Mouse (Mus musculus): Measurements from ENCODE around the gene Marc2. TPM values are rescaled to one million over a fixed set of nuclear protein-coding genes. Genes with fewer than 3 reads are reported as not detected.

Gene Marc2
- polyA plus RNA-seq, 1 experiment, result 56.9 TPM

DNA sequence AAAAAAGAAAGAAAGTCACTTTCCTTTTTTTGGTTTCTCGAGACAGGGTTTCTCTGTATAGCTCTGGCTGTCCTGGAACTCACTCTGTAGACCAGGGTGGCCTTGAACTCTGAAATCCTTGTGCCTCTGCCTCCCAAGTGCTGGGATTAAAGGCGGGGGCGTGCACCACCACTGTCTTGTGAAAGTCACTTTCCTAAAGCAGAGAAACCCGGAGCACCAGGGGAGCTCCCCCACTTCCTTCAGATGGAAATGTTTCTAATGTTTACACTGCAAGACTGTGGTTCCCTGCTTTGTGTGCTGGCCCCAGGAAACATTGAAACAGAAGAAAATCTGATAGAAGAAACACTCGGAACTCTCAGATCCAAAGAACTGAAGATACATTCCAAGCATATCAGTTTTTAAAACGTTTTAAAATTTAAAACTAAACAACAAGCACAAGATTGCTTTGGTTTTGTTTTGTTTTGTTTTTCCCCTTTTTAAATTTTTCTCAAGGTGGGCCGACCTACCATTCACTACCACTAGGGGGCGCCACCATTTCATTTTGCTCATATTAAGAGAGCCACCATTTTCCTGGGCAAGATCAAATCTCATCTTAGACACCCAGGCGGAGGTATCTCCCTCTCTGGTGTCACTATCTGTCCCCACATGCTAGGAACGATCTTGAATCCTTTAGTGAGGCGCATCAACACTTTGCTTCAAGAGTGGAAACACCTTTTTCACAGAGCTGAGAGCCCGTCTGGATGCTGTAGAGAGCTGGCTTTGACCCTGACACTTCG lies 59.7 kb downstream of the Marc2 start:
- H3K4me3 ChIP-seq (ENCODE audit: insufficient read depth, poor library complexity, severe bottlenecking), result no peak overlapping the region
- H3ac ChIP-seq (ENCODE audit: control insufficient read depth, insufficient read length, low read depth), result no peak overlapping the region
- TF ChIP-seq MAX (IDR thresholded peaks at IDR 0.05) (no peak), CTCF (IDR thresholded peaks at IDR 0.05; ENCODE audit: control insufficient read depth, insufficient read depth, insufficient read length) (no peak), USF1 (IDR thresholded peaks at IDR 0.05; ENCODE audit: low read depth) (no peak), FOSL1 (IDR thresholded peaks at IDR 0.05; ENCODE audit: insufficient read depth, low read length, poor library complexity, severe bottlenecking) (no peak), CEBPB (IDR thresholded peaks at IDR 0.05; ENCODE audit: low read depth) (no peak), MYOD1 (IDR thresholded peaks at IDR 0.05; ENCODE audit: control insufficient read depth, insufficient read length, low read depth) (no peak), MYOG (IDR thresholded peaks at IDR 0.05; ENCODE audit: control insufficient read depth, extremely low read depth, insufficient read length) (no peak)
- no peaks in the 10 kb centered on the region for H3K36me3 ChIP-seq (ENCODE audit: control insufficient read depth, insufficient read depth)
- no peaks in the 10 kb centered on the region for H3K27me3 ChIP-seq (ENCODE audit: control insufficient read depth, insufficient read depth, insufficient read length)
- no peaks in the 10 kb centered on the region for H3K79me3 ChIP-seq (ENCODE audit: low read depth)
- H3K79me2 ChIP-seq (ENCODE audit: control insufficient read depth, insufficient read depth), result no peaks in the 10 kb centered on the region

DNA sequence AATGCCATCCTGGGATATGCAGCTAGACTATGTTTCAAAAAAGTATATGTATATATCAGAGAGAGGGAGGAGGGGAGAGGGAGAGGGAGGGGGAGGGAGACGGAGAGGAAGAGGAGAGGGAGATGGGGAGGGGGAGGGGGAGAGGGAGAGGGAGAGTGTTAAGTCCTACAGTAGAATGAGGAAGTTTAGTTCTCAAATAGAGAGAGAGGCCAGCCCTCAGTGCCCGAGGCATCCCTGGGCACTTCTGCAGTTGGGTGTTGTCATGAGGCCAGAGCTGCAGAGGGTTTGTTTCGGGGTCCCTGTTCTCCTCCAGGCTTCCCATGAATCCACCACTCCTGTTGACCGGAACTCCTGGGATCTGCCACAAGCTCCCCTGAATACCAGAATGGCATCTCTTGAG lies 62.6 kb downstream of the Marc2 start:
- Histone ChIP-seq H3K36me3 (ENCODE audit: control insufficient read depth, insufficient read depth) (no peaks in the 10 kb centered on the region), H3ac (ENCODE audit: control insufficient read depth, insufficient read length, low read depth) (no peak overlapping the region), H3K79me2 (ENCODE audit: control insufficient read depth, insufficient read depth) (no peaks in the 10 kb centered on the region), H3K79me3 (ENCODE audit: low read depth) (no peaks in the 10 kb centered on the region), H3K27me3 (ENCODE audit: control insufficient read depth, insufficient read depth, insufficient read length) (no peaks in the 10 kb centered on the region), H3K4me3 (ENCODE audit: insufficient read depth, poor library complexity, severe bottlenecking) (no peak overlapping the region)
- TF ChIP-seq MYOG (IDR thresholded peaks at IDR 0.05; ENCODE audit: control insufficient read depth, extremely low read depth, insufficient read length), result no peak
- TF ChIP-seq USF1 (IDR thresholded peaks at IDR 0.05; ENCODE audit: low read depth), result no peak
- TF ChIP-seq CTCF (IDR thresholded peaks at IDR 0.05; ENCODE audit: control insufficient read depth, insufficient read depth, insufficient read length), result no peak
- TF ChIP-seq CEBPB (IDR thresholded peaks at IDR 0.05; ENCODE audit: low read depth), result no peak
- no peak for TF ChIP-seq MAX (IDR thresholded peaks at IDR 0.05)
- no peak for TF ChIP-seq FOSL1 (IDR thresholded peaks at IDR 0.05; ENCODE audit: insufficient read depth, low read length, poor library complexity, severe bottlenecking)
- TF ChIP-seq MYOD1 (IDR thresholded peaks at IDR 0.05; ENCODE audit: control insufficient read depth, insufficient read length, low read depth), result no peak

DNA sequence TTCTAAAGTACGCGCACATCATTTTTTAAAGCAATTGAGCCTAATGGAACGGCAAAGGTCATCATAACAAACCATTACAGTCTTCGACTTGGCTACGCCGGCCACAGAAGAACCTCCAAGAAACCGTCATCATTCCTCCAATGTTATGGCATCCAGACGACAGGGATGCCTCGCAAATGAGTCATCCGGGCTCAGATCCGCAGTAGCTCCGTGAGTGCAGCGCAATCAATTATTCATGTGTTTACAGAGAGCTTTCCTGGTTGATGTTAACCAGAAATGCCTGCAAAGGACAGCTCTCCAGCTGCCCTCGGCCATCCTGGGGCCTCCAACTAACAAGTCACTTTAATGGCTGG lies 64.1 kb downstream of the Marc2 start:
- no peak overlapping the region for H3ac ChIP-seq (ENCODE audit: control insufficient read depth, insufficient read length, low read depth)
- TF ChIP-seq MYOD1 (IDR thresholded peaks at IDR 0.05; ENCODE audit: control insufficient read depth, insufficient read length, low read depth) (peak; percentile 67), FOSL1 (IDR thresholded peaks at IDR 0.05; ENCODE audit: insufficient read depth, low read length, poor library complexity, severe bottlenecking) (peak; percentile 92), CTCF (IDR thresholded peaks at IDR 0.05; ENCODE audit: control insufficient read depth, insufficient read depth, insufficient read length) (no peak), MAX (IDR thresholded peaks at IDR 0.05) (no peak), CEBPB (IDR thresholded peaks at IDR 0.05; ENCODE audit: low read depth) (no peak), USF1 (IDR thresholded peaks at IDR 0.05; ENCODE audit: low read depth) (no peak), MYOG (IDR thresholded peaks at IDR 0.05; ENCODE audit: control insufficient read depth, extremely low read depth, insufficient read length) (no peak)
- H3K79me3 ChIP-seq (ENCODE audit: low read depth), result no peaks in the 10 kb centered on the region
- H3K27me3 ChIP-seq (ENCODE audit: control insufficient read depth, insufficient read depth, insufficient read length), result no peaks in the 10 kb centered on the region
- H3K79me2 ChIP-seq (ENCODE audit: control insufficient read depth, insufficient read depth), result no peaks in the 10 kb centered on the region
- no peak overlapping the region for H3K4me3 ChIP-seq (ENCODE audit: insufficient read depth, poor library complexity, severe bottlenecking)
- H3K36me3 ChIP-seq (ENCODE audit: control insufficient read depth, insufficient read depth), result no peaks in the 10 kb centered on the region

DNA sequence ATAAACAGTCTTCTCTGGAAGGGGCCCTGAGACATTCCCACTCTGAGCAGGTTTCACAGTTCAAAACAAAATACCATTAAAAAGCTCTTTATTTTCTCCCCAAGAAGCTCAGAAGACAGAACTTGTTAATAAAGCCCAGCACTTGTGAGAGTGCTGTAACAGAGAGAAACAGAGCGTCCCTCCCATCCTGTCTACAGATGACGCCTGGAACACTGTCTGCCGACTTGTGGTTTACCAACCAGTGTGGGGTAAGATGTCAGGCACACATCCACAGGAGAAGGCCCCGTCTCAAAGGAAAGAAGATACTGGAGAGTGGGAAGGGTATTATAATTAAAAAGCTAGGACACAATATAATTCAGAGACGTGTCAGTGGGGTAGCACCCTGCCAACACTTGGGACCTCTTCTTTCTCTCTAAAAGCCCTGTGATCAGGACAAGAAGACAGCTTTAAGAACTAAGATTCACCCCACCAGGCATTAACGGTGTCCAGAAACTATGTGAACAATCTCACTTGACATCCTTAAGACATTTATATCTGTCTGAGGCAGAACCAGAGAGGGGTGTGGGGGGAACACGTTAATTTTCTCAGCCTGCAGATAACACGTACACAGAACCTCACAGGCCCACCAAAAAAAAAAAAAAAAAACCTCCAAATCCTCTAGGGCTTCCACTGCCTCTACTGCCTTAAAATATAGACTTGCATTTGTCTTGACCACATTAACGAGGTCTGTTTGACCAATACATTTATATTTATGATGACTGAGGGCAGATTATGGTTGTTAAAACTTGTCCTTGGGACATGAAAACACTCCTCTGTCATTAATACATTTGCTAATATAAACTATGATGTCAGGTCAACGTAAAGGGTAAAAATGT lies 64.7 kb downstream of the Marc2 start:
- Histone ChIP-seq H3ac (ENCODE audit: control insufficient read depth, insufficient read length, low read depth) (no peak overlapping the region), H3K4me3 (ENCODE audit: insufficient read depth, poor library complexity, severe bottlenecking) (no peak overlapping the region), H3K79me2 (ENCODE audit: control insufficient read depth, insufficient read depth) (no peaks in the 10 kb centered on the region), H3K79me3 (ENCODE audit: low read depth) (no peaks in the 10 kb centered on the region), H3K27me3 (ENCODE audit: control insufficient read depth, insufficient read depth, insufficient read length) (no peaks in the 10 kb centered on the region), H3K36me3 (ENCODE audit: control insufficient read depth, insufficient read depth) (no peaks in the 10 kb centered on the region)
- TF ChIP-seq CTCF (IDR thresholded peaks at IDR 0.05; ENCODE audit: control insufficient read depth, insufficient read depth, insufficient read length) (no peak), MYOD1 (IDR thresholded peaks at IDR 0.05; ENCODE audit: control insufficient read depth, insufficient read length, low read depth) (peak; percentile 5)

DNA sequence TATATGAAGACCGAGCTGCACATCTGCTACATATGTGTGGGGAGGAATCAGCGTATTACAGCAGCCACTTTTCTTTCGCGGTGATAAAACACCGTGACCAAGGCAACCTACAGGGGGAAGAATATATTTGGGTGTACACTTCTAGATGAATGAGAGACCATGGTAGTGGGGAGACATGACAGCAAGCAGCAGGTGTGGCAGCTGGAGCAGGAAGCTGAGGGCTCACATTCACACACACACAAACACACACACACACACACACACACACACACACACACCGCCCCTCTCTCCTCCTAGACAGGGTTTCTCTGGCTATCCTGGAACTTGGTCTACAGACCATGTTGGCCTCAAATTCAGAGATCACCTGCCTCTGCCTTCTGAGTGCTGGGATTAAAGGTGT lies 68.1 kb downstream of the Marc2 start:
- H3K27me3 ChIP-seq (ENCODE audit: control insufficient read depth, insufficient read depth, insufficient read length), result no peaks in the 10 kb centered on the region
- H3K79me3 ChIP-seq (ENCODE audit: low read depth), result no peaks in the 10 kb centered on the region
- H3K4me3 ChIP-seq (ENCODE audit: insufficient read depth, poor library complexity, severe bottlenecking), result no peak overlapping the region
- no peaks in the 10 kb centered on the region for H3K79me2 ChIP-seq (ENCODE audit: control insufficient read depth, insufficient read depth)
- TF ChIP-seq CEBPB (IDR thresholded peaks at IDR 0.05; ENCODE audit: low read depth) (no peak), MYOD1 (IDR thresholded peaks at IDR 0.05; ENCODE audit: control insufficient read depth, insufficient read length, low read depth) (no peak), MYOG (IDR thresholded peaks at IDR 0.05; ENCODE audit: control insufficient read depth, extremely low read depth, insufficient read length) (no peak), MAX (IDR thresholded peaks at IDR 0.05) (no peak), CTCF (IDR thresholded peaks at IDR 0.05; ENCODE audit: control insufficient read depth, insufficient read depth, insufficient read length) (no peak), FOSL1 (IDR thresholded peaks at IDR 0.05; ENCODE audit: insufficient read depth, low read length, poor library complexity, severe bottlenecking) (no peak), USF1 (IDR thresholded peaks at IDR 0.05; ENCODE audit: low read depth) (no peak)
- H3K36me3 ChIP-seq (ENCODE audit: control insufficient read depth, insufficient read depth), result no peaks in the 10 kb centered on the region
- no peak overlapping the region for H3ac ChIP-seq (ENCODE audit: control insufficient read depth, insufficient read length, low read depth)

All from C2C12 (cell line).